Comparison of ENCODE assay signal across 8 mouse cellular contexts in the genomic region with DNA sequence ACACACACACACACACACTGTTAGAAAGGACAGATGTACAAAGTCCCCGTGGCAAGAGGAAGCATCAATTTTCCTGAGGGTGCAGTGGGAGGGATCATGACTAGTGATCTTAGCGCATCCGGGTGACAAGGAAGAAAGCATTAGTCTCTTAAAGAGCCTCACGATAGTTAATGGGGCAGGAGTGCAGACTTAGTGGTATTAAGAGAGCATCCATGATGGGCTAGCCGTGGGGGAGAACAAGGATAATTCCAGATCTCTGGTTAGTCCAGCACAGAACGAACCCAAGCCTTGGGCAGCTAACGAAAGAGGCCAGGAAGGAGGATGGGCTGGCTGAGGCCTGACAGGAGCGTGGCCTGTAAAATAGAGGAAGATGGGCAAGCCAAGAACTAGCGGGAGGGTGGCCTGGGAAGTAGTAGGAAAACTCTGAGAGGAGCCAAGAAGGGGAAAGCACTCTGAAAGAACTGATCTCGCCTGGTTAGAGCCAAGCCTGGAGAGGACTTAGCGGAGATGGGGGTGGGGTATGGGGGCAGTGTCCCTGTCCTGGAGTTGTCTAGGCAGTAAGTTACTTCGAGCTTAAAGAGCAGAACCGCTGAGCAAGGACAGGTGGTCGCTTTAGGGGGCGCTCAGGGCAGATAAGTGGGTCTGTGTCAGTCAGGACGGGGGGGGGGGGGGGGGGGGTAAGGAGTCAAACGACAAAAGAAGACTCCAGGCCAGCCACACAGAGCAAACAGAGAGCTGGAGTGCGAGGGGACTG. TPM values are rescaled to one million over a fixed set of nuclear protein-coding genes. Genes with fewer than 3 reads are reported as not detected.
DNase-seq lines count a peak whose midpoint lies in the region; ATAC-seq lines count a peak whose summit lies in the region.

Cmtm3 (plus strand) TSS at position 182 of the 754 bp plus-strand sequence.

- H3K9ac ChIP-seq in forebrain, embryonic 15.5 days (replicated peaks): peak within 1 kb of the TSS; percentile 56
- peak within 1 kb of the TSS; percentile 78 for H3K9ac ChIP-seq in hindbrain, embryonic 12.5 days

- no peaks in the 10 kb centered on the region for H3K9me3 ChIP-seq in forebrain, embryonic 15.5 days
- no peaks in the 10 kb centered on the region for H3K9me3 ChIP-seq in hindbrain, embryonic 12.5 days (replicated peaks)
- no peaks in the 10 kb centered on the region for H3K9me3 ChIP-seq in midbrain, embryonic 10.5 days (replicated peaks)

- H3K4me2 ChIP-seq in forebrain, embryonic 15.5 days (replicated peaks): peak within 1 kb of the TSS; percentile 81
- peak within 1 kb of the TSS; percentile 74 for H3K4me2 ChIP-seq in hindbrain, embryonic 12.5 days (replicated peaks)

- peak in 1 of 2 experiments; percentile 30 for DNase-seq in frontal cortex, adult 2 months (ENCODE audit: extremely low spot score in 1 of 2, low spot score in 1 of 2)
- no peak for DNase-seq in frontal cortex, postnatal 36 days (ENCODE audit: low spot score in 2 of 2)
- DNase-seq in layer of hippocampus, postnatal 25 days (ENCODE audit: extremely low spot score in 1 of 2, low spot score in 1 of 2): no peak
- peak; percentile 36 for DNase-seq in midbrain, embryonic 10.5 days (ENCODE audit: low spot score)

- H3K36me3 ChIP-seq in forebrain, embryonic 15.5 days: no peaks in the 10 kb centered on the region
- no peaks in the 10 kb centered on the region for H3K36me3 ChIP-seq in hindbrain, embryonic 12.5 days
- no peaks in the 10 kb centered on the region for H3K36me3 ChIP-seq in midbrain, embryonic 10.5 days

- ATAC-seq in activated CD4-positive, CD25-positive, alpha-beta regulatory T cell, adult 4 months: no peak
- no peak for ATAC-seq in forebrain, embryonic 15.5 days (replicated peaks)
- no peak for ATAC-seq in hindbrain, embryonic 12.5 days (ENCODE audit: low FRiP score)
- ATAC-seq in megakaryocyte-erythroid progenitor cell, adult 5-6 weeks (replicated peaks; ENCODE audit: low FRiP score, low TSS enrichment, poor library complexity, severe bottlenecking): no peak

- H3K4me3 ChIP-seq in forebrain, embryonic 15.5 days: peak within 1 kb of the TSS; percentile 61
- H3K4me3 ChIP-seq in hindbrain, embryonic 12.5 days: peak within 1 kb of the TSS; percentile 54
- peak within 1 kb of the TSS; percentile 70 for H3K4me3 ChIP-seq in midbrain, embryonic 10.5 days

- peaks cover 16% of the 10 kb centered on the region for H3K4me1 ChIP-seq in forebrain, embryonic 15.5 days
- H3K4me1 ChIP-seq in hindbrain, embryonic 12.5 days: peaks cover 23% of the 10 kb centered on the region; the same call in 1 of the 2 replicates
- H3K4me1 ChIP-seq in midbrain, embryonic 10.5 days: peaks cover 33% of the 10 kb centered on the region

- H3K27me3 ChIP-seq in forebrain, embryonic 15.5 days: no peaks in the 10 kb centered on the region
- no peaks in the 10 kb centered on the region for H3K27me3 ChIP-seq in hindbrain, embryonic 12.5 days
- H3K27me3 ChIP-seq in midbrain, embryonic 10.5 days (ENCODE audit: low read depth, poor library complexity, severe bottlenecking): no peaks in the 10 kb centered on the region

- WGBS in forebrain, embryonic 15.5 days: 14% methylated on average over 18 of the region's 18 CpGs
- WGBS in hindbrain, embryonic 12.5 days: 18% methylated on average over 18 of the region's 18 CpGs
- WGBS in midbrain, embryonic 10.5 days: 17% methylated on average over 17 of the region's 18 CpGs

- H3K27ac ChIP-seq in forebrain, embryonic 15.5 days (replicated peaks): 0 out of 2 replicates have a peak within 1 kb of the TSS, but pooled peaks have one; percentile 19
- 0 out of 2 replicates have a peak within 1 kb of the TSS, but pooled peaks have one; percentile 66 for H3K27ac ChIP-seq in hindbrain, embryonic 12.5 days
- peak within 1 kb of the TSS; percentile 92 for H3K27ac ChIP-seq in midbrain, embryonic 10.5 days (replicated peaks)

RNA-seq across cellular contexts. Expression of gene Cmtm3, which starts in this region (rescaled TPM):
- polyA plus RNA-seq in frontal cortex, adult 2 months (2012; rRNA removed): 20.4 and 22.4 TPM in 2 replicates
- polyA plus RNA-seq in activated CD4-positive, CD25-positive, alpha-beta regulatory T cell, adult 4 months (2017; shearing (Covaris generic)): 10 to 100 TPM; 17.1 to 22.7 TPM
- 32.7 and 34.3 TPM in 2 replicates for polyA plus RNA-seq in forebrain, embryonic 15.5 days (2015; fragmentation: Nextera tagmentation; extraction: Ambion mirVana)
- polyA plus RNA-seq in hindbrain, embryonic 12.5 days (2016; fragmentation: Nextera tagmentation; extraction: Ambion mirVana): 84.4 and 92.5 TPM in 2 replicates
- total RNA-seq in layer of hippocampus, postnatal 25 days (2021): 10 to 100 TPM; 12.4 to 16.5 TPM
- polyA plus RNA-seq in midbrain, embryonic 10.5 days (2016; fragmentation: Nextera tagmentation; extraction: Ambion mirVana): 72.8 and 79.1 TPM in 2 replicates
- 4.9 and 5.8 TPM in 2 replicates for total RNA-seq in megakaryocyte-erythroid progenitor cell, adult 5-6 weeks (2014; fragmentation: Nextera tagmentation)
- 1.4 and 7.3 TPM in 2 replicates for total RNA-seq in megakaryocyte-erythroid progenitor cell, adult 5-6 weeks (2017)

Comparison
In these comparisons a context has a peak if more than half of its experiments do, and no peak if none do; other contexts are left out.
1. H3K27ac ChIP-seq: peak in every context shown above with its lines; median percentile 92 in midbrain, embryonic 10.5 days; 66 in hindbrain, embryonic 12.5 days; 19 in forebrain, embryonic 15.5 days.